Mouse (Mus musculus) testis, postnatal 10 days (tissue): ENCODE data around the gene Epb41.

Experiments
- DNase-seq: peaks from one replicate; pipeline ENCODE4 v3.0.0; 2021; ENCODE audit warnings: low spot score

The Epb41 gene

DNA sequence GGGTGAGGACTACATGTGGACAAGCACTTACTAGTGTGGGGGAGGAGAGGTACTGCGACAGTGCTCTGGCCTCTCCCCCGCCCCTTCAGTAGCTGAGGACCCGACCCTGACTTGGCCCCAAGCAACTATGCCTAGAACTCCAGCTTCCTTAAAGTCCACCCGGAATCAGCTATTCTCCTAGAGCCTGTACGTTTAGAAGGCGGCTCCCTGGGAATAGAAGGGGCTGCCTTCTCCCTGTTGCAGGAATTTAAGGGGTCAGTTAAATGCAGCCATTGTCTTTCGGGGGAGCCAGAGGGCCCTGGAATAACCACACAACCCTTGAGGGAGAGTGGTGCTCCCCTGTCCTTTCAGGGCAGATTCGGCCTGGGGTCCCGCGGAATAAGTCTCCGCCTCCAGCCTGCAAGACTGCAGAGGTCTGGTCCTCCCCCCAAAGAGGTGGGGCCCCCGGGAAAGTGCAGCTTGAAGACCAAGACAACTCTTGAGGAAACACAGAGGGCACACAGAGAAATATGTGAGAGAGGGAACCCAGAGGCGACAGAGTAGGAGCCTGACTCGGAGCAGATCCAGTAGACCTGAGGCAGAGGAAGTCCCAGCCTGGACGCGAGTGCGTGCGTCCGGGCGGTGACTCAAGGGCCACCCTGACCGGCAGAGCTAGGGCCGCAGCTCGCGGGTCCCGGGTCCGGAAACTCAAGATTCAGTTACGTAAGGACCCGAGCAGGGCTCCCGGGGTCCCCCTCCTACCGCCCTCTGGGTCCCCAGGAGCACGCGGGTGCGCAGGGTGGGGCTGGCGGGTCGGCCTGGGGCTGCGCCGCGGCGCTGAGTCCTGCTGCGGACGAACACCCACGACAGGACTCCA is 816 bp downstream of the Epb41 start, which contains the start of gene Gm10300:
Gene Gm10300 (plus strand): TSS at position 621 of the 856 bp plus-strand sequence.
- DNase-seq = peak; percentile 55

DNA sequence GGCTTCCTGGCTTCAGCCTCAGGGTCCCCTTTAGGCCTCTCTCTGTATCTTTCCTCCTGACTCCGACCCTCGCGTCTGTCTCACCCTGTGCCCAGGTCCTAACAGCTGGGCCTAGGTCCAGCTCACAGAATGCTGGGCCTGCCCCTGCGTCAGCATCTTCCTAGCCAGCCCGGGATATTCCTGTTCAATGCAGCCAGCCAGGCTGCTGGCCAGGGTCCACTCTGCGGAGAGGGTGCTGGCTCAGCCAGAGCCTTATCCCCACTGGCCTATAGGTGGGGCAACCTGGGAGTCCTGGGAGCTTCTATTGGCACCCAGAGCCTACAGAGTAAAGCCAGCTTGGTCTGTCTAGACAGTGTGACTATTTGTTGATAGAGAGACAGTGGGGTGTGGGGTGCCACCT is 2.2 kb downstream of the Epb41 start:
- DNase-seq = no peak

DNA sequence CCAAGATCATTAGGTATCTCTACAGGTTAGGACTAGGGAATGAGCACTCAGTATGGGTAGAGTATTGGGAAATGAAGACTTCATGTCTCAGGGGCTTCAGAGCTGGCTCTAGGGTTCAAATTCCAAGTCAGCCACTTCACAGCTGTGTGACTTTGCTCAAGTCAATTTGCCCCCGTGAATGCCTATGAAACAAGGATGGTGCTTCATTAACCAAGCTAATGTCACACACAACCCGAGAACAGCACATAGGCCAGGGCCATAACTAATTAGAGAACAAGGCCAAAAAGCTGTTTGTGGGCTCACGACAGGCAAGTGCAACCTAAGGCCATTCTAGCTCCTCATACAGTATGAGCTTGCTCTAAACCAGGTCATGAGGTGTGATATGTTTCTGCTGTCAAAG is 3.0 kb downstream of the Epb41 start:
- no peak for DNase-seq

DNA sequence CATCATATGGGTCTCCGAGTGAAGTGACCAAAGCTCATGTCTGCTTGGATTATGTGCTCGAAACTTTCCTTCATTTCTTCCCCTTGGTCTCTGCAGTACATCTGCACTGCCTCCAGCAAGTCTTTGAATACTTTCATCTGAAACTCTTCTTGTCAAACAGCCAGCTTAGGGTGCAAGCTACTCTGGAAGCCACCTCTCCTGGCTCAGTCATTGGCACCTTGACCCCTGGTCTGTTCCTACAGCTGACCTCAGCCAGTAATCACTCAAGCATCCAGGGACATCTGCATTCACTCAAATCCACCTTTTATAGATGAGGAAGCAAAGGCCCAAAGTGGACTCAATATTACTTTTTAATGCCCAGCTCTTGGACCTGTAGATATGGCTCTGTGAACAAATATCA is 3.4 kb downstream of the Epb41 start:
- DNase-seq = no peak

DNA sequence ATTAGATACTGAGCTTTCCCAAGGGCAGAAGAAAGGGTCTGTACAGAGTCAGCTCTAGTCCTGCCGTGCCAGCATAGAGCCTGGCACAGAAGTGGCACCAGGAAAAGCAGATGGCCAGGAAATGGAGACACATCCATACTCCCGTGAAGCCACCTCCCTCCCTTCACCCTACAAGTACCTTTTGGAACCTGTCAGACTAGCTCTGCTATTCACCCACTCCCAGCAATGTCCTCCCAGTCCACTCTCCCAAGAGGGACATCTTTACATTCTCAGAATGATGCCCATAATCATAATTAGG is 7.2 kb downstream of the Epb41 start:
- DNase-seq = no peak

DNA sequence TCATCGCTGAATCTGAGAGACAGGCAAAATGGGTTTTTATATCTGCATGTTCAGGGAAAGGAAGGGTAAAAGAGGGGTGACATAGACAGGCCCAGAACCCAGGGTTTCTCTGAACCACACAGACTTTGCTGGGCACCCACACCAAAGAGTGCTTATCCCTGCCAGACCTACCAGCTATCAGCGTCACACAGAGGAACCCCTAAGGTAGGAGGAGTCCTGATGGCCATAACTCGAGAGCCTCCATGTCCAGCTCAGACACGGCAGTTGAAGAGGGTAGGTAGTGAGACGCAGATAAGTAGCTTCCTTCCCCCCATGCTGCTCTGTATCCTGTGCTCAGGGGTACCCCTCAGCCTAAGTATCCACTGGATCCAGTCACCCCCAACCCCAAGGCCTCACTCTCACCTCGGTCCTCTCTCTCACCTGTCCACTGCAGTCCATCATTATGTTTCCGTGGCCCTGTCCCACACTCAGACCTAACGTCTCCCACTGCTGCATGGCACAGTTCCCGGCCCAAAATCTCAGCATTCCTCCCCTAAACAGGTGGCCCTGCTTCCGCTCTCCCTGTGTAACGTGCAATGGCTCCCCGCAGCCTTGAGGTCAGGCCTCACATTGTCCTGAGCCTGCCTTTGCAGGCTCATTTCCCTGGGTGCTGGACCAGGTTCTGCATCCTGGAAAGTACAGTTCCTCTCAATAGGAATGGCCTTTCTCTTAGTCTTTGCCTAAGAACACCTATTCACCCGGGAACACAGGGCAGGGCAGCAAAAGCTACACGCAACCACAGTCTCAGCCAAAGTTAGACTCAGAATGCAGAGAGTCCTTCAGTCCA is 7.8 kb downstream of the Epb41 start:
- no peak for DNase-seq

DNA sequence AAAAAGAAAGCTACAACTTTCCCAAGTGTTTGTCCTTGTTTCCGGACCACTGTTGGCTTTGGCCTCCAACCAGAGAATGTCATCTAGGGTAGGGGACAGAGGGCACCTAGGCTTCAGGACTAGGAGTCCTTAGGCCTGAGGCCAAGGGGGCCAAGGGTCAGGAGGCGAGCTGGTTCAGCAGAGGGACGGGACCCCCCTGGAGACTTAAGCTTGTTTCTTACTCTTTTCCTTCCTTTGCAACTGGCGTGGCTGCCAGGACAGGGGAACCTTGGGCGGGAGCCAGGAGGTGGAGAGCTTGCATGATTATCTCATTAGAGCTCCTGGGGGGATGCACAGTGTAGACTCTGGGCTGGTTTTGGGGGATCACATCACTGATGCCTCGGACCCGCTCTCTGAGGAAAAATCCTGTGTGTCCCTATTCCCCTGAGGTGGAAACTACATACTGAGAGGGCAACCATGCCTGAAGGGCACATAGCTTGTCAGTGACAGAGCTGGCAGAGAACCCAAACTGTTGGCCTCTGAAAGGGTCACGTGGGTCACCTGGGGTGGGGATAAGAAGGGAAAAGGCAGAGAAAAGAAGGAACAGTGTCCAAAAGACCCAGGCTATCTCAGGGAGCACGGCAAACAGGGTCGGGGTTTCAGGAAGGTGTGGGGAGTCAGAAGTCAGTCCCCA is 8.9 kb downstream of the Epb41 start:
- DNase-seq = peak; percentile 72

DNA sequence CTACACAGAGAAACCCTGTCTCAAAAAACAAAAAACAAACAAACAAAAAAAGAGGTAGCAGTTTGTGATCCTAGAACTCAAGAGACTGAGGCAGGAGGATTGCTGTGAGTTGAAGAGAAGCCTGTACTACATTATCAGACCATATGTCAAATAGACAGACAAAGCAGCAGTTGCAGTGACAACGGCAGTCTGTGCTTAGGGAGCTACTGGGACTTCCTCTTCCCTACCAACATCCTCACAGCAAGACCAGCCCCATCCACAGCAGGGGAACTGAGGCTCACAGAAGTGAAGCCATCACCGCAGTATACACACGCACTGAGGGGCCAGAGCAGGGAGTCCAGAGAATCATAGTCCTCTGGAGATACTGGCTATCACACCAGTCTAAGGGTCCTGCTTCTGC is 9.5 kb downstream of the Epb41 start:
- no peak for DNase-seq

DNA sequence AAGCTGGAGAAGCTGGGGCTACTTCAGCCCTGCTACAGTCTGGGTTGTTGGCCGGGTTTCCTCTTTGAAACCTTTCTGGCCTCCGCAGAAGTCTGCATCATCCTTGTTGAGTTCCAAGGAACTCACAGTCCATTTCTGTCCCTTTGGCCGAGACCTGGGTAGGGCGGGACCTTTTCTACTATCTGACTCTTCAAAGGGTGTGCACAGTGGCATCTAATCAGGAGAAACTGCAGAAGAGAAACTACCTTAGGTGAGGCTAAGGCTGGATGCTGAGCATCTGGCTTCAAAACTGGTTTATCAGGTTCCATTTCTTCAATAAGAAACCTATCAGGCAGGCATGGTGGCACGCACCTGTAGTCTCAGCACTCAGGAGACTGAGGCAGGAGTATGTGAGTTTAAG is 10.6 kb downstream of the Epb41 start:
- no peak for DNase-seq

DNA sequence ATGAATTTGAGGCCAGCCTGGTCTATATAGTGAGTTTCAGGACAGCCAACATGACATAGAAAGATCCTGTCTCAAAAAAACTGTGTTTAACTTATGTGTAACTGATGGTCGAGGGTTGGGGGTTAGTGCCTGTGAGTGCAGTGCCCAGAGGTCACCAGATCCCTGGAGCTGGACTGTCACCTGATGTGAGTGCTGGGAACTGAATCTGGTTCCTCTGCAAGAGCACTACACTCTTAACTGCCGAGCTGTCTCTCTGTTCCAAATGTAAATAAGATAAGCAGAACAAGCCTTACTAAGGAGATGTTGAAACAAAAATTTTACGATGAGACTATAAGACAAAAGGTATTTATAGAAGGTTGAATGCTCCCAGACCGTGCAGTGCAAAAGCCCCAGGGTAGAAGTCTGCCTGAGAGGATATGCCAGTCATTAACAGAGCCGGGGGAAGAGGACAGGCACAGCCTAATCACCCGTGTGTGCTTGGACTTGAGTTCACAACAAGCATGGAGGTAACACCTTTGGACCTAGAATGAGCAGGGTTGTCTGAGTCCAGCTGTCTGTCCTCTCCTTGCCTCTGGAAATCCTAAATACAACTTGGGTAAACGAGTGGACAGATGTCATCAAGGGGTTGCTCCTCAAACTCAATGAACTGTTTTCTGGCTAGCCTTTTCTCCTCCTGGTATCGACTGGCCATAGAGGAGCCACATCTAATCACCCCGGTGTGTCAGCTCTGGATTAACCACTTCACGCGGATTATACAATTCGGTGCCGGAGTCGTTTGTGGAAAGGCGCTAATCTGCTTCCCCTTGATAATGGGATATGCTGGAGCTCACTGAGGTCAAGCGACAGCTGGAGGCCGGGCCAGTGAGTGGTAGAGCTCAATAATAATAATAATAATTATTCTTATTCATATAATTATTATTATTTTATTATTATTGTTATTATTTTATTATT is 11.9 kb downstream of the Epb41 start:
- no peak for DNase-seq

DNA sequence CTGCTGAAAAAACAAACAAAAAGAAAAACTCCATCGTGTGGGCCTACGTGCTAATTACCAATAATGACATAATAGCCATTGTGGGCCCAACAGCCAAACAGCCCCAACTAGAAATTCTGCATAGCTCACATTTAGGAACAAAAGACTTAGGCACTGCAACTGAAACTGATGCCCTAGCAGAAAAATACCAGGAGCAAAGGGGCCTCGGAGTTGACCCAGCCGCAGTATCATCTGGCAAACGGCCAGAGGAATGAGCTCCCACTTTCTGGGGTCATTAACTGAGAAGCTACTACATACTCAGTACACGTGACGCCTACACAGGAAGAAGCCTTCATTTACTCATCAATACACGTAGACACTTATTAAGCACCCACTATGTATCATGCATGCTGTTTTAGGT is 12.8 kb downstream of the Epb41 start:
- DNase-seq = no peak

DNA sequence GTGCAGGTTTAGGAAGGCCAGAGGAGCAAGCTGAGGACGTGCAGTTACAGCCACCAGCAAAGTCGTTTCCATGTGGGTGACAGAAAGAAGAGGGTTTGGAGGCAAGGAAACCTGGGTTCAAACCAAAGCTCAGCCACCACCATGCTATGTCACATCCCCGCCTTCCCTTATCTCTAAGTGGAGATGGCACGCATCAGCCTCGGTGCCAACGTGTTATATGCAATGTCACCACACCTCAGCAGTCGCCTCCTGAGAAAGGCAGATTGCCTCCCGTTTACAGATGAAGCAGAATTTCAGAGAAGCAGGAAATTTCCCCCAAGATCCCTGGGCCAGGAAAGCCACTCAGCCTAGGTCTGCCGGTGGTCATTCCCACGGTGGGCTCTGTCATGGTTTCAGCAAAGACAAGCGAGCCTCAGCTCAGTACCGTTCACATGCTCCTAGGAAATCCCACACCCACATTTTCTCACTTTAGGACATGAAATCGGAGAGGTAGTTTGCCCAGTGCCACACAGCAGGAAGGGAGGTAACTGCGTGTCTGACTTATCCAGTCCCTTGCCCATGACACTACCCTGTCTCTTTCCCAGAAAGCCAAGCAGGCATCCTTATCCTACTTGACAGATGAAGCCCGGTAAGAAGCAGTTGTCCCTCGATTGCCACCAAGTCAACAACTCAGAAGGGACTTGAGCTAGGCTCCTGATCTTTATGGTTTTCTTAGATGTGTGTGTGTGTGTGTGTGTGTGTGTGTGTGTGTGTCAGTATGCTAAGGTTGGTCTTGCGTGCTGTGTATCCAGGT is 14.9 kb downstream of the Epb41 start:
- DNase-seq = no peak

DNA sequence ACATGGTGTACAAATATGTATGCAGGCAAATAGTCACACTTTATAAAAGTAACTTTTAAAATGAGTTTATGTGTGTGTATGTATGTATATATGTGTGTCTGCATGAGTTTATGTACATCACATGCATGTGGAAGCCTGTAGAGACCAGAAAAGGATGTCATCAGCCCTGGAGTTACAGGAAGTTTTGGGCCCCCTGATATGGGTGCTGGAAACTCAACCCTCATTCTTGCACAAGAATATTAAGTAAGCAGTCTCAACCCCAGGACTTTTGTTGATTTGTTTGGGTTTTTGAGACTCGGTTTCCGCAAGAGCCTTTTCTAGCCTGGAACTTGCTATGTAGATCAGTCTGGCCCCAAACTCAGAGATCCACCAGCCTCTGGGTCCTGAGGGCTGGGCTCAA is 15.6 kb downstream of the Epb41 start:
- DNase-seq = no peak

DNA sequence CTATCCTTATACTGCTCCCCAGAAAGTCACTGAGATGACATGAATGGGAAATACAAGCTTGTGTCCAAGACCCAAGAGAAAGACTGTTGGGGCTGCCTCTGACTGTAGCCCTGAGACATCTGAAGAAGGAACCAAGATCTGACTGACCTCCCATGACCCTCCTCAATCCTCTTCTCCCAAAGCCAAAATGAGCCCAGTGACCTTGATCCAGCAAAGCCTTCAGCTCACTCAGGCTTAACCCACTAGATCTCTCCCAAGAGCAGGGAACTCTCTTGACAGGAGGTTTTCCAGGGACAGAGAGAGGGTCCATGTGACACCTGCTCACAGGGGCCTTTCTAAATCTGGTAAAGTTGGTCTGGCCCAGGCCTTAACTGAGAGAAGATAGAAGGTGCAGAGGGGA is 17.8 kb downstream of the Epb41 start:
- no peak for DNase-seq

DNA sequence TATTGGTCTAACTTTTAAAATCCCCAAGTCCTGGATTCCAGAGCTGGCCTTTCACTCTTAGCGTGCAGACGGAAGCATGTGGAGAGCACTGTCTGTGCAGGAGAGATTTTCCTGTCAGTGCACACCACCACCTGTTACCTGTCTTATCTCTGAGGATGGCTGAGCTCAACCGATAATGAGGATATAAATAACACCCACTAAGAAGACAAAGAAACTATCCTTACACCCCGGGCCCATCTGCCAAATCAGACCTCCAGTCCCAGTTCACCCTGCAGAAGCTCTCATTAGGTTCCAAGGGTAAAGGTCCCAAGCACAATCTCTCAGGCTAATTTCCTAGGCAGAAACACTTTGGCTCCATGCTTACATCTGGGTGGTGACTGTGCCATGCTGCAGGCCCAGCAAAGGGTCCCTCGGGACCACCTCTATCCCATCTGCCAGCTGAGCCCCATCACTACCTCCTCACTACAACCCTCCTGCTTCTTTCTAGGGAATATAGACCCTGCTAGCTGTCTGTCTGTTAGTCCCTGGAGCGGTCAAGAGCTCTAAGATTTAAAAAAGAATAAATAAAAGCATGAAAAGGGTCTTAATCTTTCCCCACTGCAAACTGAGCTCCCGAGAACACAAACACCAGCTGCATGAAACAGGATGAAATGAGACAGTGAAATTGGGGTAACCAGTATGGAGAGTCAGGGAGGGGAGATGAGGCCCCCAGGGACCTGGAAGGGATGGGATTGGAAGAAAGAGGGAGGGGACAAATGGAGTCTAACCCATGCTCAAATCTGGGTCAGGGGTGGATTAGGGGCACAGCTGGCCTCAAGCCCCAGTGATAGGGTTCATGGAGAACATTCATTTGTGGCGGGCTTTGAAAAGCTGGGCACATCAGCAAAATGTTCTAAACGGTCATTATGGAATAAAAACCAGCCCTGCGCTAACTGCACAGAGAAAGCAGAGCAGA is 23.5 kb downstream of the Epb41 start:
- no peak for DNase-seq

DNA sequence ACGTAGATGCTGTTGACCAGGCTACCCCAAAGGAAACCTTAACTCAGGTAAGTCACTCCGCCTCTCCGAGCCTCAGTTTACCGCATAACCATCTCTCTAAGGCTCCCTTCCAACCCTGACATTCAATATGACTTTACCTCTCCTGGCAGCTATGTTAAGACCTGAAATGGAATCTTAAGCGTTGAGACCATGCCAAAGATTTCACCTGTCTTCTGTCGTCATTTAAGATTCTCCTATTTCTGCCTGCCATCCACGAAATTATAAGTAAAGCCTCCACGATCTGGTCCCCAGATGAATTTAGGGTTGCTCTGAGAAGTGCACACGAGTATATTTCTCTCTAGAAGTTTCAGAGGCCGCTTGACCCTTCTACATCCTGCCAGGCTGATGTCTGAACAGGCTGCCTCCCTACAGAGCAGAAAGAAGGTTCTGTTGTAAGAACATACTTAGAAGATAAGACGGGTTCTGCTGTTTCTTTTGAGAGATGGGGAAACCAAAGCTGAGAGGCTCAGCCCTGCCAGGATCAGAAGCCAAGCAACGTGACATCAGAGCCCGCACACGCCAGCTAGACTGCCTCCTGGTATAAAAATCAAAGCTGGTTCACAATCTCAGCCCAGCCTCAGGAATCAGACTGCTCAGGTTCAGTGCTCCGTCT is 25.4 kb downstream of the Epb41 start:
- no peak for DNase-seq

DNA sequence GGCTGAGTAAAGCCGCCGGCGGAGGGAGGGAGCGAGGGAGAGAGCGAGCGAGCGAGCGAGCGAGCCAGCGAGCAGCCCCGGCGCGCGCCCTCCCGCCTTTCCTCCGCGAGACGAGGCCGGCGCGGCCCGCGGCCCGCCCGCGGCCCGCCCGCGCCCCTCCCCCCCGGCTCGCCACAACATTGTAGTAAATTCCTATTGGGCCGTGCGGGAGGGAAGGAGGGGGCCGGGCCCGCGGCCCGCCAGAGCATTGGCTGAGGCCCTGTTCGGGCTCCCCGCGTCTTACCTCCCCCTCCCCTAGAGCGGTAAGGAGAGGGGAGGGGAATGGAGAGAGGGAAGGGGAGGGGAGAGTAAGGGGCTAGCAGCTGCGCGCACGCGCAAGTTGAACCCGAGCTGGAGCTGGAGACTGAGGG is 26.1 kb downstream of the Epb41 start:
- DNase-seq = peak; percentile 91

DNA sequence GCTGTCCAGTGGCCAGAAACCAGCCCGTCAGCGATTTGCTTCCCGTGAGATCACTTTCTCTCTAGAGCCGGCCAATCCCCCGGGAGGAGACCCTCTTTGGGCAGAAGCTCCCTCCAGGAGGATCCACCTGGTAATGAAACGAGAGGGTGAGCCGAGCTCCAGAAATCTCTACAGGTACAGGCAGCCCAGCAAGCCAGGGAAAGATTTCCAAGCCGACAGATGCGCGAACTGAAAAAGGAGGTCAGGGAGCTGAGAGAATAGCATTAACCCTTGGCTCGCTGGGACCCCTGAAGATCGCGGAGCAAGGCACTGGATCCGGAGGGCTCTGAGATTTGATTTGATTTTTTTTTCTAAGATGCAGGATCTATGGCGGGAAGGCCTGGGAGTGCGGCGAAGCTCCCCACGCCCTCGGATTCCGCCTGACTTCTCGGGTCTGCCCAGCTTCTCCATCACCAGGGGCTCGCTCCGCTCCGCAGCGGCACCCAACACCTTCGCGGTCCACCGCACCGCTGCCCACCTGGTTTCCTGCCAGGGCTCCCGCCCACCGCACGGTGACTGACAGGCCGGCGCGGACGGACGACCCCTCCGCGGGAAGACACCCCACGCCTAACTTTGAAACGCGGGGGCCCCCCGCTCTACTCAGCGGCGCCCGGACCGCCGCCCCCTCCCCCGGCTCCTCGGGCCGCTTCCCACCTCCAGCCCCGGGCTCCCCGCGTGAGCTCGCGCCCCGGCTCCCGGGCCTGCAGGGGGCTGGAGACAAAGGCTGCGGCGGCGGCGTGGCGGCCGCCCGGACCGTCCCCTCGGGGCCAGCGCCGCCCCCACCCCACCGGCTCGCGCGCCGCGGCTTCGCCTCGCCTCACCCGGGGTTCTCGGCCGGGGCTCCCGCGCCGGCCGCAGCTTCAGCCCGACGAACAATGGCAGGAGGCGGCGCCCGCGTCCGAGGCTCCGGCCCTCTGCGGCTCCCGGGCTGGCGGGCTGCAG is 26.8 kb downstream of the Epb41 start:
- DNase-seq = peak; percentile 72
